Mouse (Mus musculus) lung, postnatal 36 days (tissue): Measurements from ENCODE around the gene Acsbg2.
A peak's percentile ranks its signal among the peaks of the same experiment; 100 is the strongest.

Experiments used
- DNase-seq: peaks from one replicate; pipeline ENCODE4 v3.0.0; 2022; ENCODE audit warnings: mixed read lengths

Acsbg2 gene

DNA sequence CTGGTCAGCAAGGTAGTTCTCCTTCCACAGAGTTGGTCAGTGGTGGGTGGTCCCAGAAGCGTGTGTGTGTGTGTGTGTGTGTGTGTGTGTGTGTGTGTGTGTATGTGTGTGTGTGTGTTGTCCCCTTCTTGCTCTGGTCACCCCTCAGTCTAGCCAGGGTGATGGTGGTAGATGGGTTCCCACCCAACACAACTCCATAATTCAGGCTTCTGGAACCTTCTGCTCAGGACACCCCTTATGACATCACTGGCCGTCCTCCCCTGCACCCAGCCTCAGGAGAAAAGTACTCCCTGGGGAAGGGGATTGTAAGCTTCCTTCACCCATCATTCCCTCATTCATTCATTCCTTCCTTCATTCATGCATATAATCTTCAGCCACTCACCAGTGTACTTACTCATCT, at the start of gene Acsbg2:
TSS of gene Acsbg2 (minus strand) at position 211 of the 400 bp plus-strand sequence.
- no peak for DNase-seq

DNA sequence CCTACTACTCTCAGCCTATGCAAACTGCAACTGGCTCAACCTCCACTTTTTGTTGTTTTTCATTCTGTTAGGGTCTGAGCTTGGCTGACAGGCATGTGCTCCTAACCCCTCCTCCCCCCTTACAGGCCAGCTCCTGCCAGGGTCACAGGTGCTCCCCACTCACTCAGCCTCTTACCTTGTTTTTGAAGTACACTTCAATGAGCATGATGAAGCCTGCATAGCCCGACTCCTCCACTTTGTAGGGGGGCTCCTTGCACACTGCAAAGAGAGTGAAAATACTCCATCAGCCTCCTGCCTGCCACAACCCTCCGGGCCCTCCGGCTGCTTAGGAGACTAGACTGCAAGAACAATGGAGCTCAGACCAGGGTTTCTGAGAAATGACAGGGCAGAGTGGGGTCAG, 45.5 kb upstream of the Acsbg2 start:
- DNase-seq = peak; percentile 58

DNA sequence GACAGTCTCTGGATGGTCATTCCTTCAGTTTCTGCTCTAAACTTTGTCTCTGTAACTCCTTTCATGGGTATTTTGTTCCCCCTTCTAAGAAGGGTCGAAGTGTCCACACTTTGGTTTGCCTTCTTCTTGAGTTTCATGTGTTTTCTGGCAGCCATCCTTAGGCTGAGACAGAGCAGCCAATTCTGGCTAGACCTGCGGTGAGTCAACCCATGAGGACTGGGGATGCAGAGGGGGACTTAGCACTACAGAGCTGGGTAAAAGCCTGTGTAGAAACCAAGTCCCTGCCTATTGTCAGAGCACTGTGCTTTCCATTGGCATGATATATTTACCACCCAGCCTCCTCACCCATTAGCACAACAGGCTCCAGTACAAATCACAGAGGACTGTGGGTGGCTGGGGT, 42.9 kb upstream of the Acsbg2 start:
- DNase-seq = no peak

DNA sequence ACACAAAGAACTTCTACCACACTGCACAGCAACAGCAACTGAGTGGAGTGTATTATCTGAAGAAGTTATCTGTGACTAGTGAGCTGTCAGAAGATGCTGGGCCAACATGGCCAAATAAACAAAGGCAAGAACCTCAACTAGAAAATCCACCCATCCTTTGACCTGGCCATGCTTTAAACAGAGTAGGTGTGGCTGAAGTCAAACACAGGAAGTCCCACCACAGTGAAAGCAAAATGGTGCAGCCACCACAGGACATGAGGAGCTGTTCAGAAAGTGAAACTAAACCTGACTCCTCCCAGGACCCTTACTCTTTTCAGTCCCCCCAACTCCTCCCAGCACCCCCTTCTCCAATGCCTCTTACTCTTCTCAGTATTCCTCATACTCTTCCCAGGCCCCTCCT, 39.2 kb upstream of the Acsbg2 start:
- no peak for DNase-seq

DNA sequence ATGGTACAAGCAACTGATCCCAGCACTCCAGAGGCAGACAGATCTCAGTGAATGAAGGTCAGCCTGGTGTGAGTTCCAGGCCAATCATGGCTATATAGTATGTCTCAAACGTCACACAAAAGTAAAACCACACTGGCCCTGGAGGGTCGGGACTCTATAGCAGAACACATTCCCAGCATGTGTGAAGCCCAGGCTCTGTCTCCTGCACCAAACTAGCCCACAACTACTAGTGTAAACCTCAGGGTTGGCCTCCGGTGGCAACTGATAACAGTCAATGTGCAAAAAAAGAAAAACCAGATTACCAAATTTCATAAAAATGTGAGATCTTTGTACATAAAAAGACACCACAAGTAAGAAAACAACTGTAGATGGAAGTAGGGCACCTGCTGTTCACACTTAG, 38.8 kb upstream of the Acsbg2 start:
- DNase-seq = no peak

DNA sequence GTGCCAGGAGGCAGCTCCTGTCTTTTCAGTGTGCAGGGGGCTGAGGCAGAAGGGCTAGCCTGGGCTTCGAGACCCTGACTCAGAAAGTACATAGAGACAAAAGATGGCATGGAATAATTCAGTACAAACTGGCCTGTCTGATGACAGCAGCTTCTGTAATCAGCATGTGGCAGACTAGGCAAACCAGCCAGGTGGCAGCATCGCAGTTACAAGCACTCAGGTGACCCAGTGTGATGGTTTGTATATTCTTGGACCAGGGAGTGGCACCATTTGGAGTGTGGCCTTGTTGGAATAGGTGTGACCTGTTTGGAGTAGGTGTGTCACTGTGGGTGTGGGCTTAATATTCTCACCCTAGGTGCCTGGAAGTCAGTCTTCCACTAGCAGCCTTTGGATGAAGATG, 35.5 kb upstream of the Acsbg2 start:
- DNase-seq = peak; percentile 70

DNA sequence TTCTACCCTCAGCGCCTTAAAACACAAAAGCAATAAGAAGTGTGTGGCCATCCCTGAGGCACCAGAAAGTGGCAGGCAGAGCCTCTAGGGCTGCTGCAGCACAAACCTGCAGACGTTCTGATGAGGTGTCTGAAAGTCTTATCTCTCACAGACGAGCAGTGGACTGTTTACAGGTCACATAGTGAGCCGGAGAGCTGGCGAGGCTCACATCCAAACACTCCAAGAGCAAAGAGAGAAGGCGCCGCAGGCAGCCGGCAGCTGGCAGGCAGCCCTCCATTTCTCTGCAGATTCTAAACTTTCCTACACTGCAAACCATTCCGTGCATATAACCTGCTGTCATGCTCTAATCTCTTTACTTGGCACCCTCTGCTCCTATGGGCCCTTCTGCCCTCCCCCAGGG, 33.6 kb upstream of the Acsbg2 start:
- DNase-seq = peak; percentile 51

DNA sequence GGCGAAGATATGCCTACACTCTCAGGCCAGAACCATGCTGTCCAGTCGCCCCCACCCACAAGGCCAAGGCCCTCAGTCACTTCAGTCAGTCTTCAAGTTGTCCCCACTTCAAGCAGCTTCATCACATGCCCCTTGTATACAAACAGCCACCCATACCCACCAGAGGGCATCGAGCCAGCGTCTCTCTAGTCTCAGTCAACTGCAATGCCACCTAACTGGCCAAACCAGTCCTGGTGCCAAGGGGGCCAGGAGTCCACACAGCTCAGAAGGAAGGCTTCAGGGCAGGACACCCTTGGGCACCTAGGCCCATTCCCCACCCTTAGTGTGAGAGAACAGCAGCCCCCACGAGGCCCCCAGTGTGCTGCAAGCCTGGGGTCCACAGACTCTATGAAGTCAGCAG, 32.8 kb upstream of the Acsbg2 start:
- DNase-seq = peak; percentile 94

DNA sequence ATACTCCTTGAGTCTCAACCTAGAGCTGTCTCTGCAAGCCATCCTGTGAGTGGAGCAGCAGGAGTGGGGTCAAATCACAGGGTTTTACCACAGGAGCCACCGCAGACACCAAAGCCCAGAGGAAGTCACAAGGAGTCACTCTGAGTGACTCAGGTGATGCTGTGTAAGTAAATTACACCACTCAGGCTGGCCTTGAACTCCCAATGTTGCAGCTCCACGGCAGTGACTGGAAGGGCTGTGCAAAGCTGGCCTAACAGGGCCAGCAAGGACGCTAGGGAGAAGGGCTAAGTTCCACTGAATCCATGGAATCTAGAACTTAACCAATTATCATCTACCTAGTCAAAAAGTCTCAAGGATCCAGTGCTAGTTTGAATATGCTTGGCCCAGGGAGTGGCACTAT, 31.9 kb upstream of the Acsbg2 start:
- DNase-seq = no peak

DNA sequence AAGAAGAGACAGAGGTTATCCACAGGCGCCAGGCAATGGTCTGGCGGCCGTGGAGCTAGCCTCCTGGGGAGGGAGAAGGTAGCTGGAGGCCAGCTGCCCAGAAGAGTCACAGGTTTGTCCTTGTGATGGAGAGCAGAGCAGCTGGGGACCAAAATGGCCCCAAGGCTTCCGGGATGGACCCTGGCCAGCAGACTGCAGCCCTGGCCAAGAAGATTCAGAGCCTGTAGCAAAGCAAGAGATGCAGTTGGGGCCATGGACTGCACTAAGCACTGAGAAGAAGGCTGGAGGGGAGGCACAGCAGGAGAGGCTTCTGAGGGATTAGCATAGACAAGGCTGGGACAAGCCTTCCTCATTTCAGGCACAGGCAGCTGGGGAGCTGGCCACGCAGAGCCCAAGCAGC, 28.5 kb upstream of the Acsbg2 start:
- no peak for DNase-seq

DNA sequence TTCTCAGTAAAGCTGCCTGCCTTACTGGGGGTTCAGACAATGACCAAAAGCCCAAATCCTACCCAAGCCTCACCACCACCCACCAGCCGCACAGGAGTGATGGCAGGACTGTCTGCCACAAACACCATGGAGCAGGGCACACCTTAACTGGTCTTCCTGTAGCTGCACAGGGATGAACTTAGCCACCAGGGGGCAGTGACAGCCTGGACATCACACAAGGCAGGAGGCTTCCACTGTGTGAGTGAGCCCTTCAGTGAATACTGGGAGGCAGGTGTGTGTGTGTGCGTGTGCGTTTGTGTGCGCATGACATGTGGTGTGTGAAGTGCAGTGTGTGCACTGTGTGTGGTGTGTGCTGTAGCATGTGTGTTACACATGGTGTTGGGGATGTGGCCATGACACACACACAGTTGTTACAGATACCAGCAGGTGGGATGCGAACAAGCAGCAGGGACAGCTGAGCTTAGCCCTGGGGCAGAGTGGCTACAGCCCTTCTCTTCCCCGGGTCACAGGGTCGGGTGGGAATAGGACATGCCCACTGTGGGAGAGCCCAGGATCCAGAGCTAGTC, 23.5 kb upstream of the Acsbg2 start:
- peak; percentile 94 for DNase-seq

DNA sequence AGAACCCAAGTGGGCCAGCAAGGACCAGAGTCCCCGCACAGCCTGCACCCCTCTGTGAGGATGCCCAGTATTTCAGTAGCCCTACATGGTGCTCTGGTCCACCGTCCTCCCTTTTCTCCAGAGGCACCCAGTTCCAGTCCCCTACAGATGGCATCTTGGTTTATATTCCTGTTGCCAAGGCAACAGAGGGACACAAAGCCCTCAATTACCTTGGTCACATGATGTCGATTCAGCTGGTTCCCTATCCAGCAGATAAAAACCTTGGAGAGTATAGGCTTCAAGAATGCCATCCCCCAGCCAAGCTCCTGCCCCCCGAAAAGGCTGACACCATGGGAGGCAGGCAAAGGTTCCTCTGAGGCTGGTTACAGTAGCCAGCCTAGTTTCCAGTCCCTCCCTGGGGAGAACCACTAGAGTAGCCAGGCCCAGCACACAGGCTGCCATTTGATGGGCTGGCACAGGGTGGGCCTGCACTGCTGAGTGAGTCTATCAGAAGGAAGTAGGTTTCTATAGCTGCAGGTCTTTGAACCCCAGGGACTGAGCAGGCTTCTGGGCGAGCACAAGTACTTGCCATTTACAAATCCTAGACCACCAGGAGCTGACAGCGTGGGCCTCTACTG, 22.4 kb upstream of the Acsbg2 start:
- no peak for DNase-seq

DNA sequence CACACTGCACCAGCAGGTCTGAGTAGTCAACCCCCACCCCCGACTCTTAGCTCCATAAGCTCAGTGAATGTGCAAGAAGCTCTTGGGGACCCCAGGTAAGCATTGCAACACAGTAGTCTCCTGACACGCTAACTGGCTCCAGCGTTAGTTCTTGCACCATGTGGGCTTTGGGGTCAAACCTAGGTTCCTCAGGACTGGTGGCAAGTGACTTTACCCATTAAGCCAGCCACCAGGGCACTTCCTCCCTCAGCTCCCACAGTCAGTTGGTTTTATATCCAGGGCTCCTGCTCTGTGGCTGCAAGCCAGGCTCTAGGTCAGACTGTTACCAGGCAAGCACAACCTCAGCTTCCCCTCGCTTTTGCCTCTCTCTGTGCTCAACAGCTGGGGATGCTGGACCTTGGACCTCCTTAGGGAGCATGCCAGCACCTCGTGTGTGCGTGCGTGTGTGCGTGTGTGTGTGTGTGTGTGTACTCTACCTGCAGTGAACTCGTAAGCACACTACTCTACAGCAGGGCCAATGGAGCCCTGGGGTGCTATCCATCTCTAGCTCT, 21.2 kb upstream of the Acsbg2 start:
- peak; percentile 37 for DNase-seq

DNA sequence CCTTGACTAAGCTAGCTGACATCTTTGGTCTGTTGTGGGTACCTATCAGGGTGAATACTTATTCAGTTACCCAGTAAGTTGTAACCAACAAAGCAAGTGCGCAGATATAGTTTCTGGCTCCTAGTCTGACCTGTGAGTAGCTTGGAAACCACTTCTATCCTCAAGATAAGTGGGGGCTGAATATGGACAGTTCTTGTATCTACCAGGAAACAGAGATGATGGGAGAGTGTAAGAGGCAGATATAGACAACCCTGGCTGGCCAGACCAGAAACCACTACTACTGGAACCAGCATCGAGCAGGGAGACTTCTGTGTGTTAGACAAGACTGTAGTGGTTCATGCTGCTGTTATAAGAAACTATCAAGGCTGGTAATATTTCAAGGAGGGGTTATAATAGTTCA, 15.8 kb upstream of the Acsbg2 start:
- no peak for DNase-seq

DNA sequence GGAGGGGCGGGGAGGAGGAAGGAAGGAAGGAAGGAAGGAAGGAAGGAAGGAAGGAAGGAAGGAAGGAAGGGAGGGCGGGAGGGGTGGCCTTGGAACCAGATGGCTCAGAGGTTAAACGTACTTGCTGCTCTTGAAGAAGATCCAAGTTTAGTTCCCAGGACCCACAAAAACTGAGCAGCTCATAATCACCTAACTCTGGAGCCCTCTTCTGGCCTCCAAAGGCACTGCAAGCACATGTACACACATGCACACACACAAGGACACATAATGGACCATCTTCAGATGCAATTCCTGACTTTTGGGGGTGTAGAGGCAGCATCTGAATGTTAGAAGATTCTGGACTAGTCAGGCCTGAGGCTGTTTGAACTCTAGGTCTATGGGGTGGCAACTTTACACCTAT, 13.8 kb upstream of the Acsbg2 start:
- DNase-seq = no peak

DNA sequence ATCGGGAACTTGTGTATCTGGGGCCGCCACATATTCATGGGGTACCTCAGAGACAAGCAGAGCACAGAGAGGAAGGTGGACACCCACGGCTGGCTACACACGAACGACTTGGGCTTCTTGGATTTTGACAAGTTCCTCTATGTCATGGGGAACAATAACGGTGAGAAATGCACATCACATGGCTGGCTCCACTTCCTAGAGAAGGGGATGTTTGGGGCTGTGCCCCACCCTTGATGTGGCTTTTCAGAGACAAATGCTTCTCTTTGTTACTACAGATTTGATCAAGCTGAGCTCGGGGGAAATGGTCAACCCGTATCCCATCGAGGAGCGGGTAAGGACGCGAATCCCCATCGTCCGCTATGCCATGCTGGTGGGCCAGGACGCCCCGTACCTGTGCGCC, 10.6 kb upstream of the Acsbg2 start:
- peak; percentile 49 for DNase-seq

DNA sequence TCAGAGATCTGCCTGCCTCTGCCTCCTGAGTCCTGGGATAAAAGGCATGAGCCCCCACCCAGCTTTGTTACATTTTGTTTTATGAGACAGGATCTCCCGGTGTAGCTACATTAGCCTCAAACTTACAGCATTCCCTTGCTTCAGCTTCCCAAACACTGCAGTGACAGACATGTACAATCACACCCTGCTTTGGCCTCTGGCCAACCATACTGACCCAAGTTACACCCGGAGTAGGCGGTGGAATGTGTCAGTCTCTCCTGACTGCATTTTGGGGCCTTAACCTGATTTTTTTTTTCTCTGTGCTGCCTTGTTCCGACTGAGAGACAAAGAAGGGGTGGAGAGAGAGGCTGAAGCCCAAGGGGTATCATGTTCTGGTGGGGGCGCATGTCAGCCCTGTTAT, 10.1 kb upstream of the Acsbg2 start:
- peak; percentile 67 for DNase-seq

DNA sequence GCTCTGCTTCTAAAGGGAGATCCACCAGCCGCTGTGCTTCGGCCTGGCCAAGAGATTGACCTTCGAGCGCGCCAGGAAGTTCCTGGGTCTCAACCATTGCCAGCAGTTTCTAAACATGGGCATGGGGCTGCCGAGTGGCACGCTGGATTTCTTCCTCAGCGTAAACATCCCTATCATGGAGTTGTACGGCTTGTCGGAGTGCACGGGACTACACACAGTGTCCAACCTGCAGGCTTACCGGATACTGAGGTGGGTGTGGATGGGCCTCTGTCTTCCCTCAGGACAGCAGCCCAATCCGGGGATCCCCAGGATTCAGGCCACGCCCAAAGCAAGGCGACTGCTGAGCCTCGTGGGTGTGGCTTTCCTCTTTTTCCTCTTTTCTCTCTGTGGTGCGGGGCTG, 9.4 kb upstream of the Acsbg2 start:
- DNase-seq = peak; percentile 53

DNA sequence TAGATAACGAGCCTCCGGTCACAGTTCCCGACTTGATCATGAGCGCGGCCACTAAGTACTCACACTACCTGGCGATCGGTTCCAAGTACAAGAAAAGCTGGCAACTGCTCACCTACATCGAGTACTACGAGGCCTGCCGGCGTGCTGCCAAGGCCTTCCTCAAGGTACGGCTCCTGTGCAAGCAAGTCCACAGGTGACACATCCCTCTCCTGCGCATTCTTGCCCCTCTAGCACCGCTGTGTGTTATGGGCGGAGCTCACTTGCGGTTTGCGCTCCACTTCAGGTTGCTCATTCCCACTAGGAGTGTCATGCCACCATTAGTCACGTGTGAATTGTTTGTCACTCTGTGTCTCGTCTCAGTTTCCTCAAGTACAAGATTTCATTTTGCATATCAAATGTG, 3.2 kb upstream of the Acsbg2 start:
- peak; percentile 69 for DNase-seq

DNA sequence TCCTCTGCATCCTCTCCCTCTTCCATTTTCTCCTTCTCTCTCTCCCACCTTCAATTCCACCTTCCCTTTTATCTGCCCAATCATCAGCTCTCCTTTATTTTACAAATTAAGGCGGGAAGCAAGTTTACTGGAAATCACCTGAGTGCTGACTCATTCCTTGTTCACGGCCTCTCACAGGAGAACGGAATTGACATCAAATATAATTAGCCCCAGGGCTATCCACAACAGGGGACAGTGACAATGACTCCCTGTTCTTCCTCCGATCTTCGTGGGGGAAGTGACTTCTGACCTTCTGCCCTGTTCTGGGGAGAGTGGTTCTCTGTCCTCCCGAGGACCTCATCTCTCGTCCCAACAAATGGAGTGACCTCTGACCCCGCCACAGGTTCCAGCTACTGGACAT, 2.7 kb upstream of the Acsbg2 start:
- no peak for DNase-seq

DNA sequence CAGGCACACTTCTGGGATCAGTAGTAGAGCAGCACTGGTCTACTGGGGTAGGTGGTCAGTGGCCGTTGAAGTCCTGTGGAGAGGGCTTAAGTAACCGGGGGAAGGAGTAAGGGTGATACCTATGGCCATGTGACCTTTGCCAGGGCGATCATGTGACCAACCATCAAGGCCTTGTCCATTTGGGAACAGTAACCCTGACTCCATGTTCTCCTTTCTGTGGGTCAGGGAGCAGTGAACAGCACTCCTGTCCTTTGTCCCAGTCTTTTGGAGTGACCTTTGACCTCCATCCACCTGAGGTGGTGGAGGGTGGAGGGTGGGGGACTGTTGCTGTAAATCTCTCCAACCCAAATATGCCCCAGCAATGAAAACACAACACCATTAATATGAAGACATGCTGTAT, 2.2 kb upstream of the Acsbg2 start:
- no peak for DNase-seq

DNA sequence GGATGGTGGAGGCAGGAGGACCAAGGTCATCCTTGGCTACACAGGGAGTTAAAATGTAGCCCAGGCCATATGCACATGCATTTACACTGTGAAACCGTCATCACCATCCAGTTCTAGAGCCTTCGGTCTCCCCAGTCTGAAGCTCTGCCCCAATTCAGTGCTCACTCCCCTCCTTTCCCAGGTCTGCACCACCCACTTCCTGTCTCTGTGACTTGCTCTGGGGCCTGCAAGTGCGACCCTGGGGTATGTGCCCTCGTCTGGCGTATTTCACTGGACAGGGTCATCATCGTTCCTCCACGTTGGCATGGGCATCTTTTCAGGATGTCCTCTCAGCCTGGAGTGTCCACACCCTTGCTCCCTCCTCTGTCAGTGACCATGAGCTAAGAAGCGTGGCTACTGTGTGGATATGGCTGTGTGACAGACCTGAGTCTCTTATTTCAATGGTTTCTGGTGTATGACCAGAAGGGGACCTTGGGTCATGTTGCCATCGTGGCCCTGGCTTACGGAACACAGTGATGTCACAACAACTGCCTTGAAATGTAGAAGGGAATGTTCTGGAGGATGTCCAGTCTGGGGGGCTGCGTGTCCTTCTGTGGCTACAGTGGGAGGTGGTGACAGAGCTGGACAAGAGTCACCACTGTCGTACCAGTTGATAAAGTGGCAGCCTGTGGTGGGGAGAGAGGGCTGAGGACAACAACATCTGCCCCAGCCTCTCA, 847 bp upstream of the Acsbg2 start, which contains the start of gene 1700061G19Rik:
TSS of gene 1700061G19Rik (plus strand) at position 542 of the 716 bp plus-strand sequence.
- DNase-seq = no peak

DNA sequence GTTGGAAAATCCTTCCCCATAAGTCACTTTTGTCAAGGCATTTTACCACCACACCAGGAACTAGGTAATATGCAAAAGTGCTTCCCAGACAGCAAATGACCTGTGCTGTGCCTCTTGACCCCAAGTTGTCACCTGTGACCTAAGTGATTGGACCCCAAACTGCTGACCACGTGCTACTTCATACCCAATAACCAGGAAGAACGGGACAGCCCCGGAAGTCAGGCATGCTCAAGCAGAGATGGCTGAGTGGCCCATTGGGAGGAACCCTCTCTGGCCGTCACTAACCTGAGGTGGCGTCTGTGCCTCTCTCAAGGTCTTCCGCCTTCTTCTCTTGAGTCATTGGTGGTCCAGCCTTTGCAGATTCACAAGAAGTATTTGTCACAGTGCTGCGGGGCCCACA, 1.7 kb downstream of the Acsbg2 start:
- no peak for DNase-seq

DNA sequence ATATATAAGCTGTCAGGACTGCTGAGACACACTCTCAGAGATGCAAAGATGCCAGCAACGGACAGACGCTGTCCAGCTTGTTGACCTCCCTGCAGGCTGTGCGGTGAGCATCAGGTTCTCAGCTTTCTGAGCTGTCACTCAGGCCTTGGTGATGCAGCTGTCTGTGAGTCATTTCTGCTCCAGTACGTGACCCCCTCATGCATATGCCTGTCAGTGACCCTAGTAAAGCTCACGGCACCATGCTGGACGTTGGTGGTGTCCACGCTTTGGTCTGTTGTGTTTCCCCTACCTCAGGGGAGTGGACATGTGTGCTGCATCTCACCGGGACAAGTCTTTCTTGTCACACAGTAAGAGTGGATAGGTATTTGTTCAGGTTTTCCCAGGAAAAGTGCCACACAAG, 2.5 kb downstream of the Acsbg2 start:
- DNase-seq = no peak
